Mouse (Mus musculus) c-Kit-positive CD71-positive TER-119-positive erythroid progenitor cells, embryonic 14.5 days (primary cell): ENCODE results near the gene Gnaq.

ENCODE experiments used
- DNase-seq: peaks from one replicate; pipeline ENCODE4 v3.0.0-alpha.2; 2013; ENCODE audit warnings: low spot score

Gnaq gene

DNA sequence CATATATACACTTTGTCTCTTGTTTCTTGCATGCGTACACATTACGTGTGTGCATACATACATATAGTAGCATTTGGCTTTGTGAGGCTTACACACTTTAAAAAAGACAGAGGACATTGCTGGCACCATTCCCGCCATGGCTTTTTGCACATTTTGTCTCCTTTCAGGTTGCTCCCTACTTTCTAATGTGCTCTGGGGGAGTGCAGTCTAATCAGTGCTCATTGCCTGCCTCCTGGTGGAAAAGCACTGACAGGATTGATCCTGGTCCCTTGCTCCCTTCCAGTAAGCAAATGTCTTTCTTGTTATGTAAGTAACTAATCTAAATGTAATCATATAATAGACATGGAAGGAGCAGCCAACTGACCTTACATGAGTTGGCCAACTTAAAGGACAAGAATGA, 65.5 kb downstream of the Gnaq start:
- DNase-seq, result no peak

DNA sequence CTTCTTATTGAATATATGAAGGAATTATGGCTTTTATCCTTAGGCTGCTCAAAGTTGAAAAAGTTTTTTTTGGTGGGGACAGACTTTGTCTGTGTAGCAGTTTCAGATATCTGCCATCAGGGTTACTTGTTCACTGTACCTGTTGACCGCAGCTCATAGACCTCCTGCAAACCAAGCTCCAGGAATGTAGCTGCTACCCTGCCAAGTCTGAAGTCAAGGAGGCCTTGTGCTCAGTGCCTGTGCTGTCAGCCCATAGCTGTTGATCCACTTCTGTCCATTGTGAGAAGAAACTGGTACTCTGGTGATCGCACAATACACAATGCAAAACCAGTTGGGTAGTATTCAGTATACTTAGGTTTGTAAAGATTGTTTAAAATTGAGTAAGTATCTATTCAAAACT, 68.7 kb downstream of the Gnaq start:
- no peak for DNase-seq

DNA sequence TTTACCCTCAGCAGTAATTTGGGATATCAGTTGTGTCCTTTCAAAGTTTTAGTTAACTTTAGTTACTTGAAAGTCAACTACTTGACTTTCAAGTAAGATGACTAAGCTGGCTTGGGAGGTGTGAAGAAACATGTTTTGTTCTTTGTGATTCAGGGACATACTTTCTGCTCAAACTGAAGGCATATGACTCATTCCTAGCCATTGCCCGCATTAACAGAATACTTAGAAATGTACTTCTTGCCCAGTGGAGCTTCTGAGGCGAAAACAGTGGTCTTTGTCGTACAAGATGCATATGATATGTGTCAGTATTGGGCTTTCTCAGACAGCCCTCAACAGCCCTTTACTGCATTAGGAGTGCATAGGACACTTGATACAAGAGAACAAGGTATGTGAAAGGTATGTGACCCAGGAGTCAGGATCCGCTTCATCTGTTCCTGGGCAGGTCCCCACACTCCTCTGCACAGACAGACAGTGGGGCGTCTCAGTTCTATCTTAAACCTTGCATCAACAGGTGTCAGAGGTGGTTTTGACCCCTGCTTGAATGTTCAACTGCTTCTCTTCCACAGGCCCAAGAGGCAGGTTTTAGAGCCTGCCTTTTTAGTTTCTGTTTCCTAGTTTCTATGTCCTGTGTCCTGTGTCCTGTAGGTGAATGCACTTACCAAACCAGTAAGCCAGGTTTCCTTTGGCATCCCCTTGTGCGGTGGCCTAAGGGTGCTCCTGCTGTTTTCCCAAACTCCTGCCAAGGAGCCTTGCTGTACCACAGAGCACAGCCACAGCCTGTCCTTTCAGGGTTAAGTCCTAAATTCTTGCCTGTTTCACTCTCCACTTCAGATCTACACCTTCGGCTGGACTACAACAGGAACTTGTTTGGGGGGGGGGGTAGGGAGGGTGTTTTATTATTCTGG, 72.4 kb downstream of the Gnaq start:
- no peak for DNase-seq

DNA sequence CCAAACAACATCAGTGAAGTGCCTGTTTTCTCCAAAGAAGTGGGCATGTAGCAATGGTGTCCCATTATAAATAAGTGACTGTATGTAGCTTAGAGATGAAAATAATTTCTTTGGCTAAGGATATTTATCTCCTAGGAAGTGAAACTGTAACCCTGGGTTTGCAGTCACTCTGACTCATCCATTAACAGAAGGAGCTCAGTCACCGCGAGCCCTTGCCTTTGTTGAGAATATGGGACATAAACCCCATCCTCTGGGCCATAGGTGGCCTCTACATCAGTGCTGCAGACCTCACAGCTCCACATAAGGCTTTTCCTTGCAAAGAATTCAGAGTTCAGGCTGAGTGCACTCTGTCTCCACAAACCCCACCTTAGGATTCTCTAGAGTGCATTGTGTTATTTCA, 77.0 kb downstream of the Gnaq start:
- no peak for DNase-seq

DNA sequence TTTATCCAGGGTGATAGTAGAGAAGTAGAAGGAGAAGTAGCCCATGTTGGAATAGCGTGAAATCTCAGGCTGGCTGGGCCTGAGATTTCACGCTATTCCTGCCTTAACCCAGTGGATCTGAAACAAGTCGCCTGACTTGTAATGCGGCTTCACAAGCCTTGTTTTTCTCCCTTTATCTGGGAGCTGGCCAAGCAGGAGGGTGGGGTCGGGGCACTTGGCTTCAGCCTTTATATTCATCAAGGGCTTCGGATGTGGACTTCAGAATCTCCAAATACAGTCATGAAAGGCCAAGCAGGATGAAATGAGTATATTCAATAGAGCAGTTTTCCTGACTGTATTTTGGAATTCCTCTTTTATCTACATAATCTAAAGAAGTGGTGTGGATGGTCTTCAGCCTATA, 82.3 kb downstream of the Gnaq start:
- no peak for DNase-seq

DNA sequence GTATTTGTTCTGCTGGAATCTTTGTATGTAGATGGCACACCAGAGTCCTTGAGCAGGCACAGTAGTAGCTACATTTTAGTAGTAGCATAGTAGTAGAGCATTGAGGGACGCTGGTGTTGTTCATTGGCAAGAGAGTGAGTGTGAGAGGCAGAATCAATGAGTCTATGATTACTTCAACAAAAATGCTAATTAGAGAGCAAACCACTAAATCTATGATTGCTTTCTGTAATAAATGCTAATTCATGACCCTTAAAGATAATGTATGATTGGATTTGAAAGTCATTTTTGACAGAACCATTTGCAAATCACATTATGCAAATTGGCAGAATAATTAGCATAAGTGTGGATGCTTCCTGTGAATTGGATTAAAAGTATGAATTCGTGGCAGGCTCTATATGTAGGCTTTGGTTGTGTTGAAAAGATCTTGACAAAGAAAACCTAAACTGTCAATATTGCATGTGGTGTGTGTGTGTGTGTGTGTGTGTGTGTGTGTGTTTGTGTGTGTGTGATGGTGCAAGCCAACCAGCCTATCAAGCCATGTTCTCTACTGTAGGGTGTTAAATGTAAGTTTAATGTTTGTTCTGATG, 82.9 kb downstream of the Gnaq start:
- DNase-seq, result no peak

DNA sequence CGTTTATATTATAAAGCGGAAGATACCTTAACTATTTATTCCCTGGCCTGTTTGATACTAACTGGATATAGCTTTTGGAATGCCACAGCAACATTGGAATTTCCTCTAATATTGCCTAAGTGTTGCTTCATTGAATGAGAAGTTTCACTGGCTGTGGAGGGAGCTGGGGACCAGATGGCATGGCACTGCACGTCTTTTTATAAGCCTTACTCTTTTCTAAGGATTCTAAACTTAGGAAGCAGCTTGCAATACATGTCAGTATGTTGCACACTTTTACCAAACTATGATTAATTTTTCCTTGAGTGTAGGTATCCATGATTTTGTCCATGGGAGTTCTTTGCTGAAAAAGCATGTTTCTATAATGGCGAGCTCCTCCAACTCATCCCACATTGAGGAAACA, 87.3 kb downstream of the Gnaq start:
- DNase-seq, result no peak

DNA sequence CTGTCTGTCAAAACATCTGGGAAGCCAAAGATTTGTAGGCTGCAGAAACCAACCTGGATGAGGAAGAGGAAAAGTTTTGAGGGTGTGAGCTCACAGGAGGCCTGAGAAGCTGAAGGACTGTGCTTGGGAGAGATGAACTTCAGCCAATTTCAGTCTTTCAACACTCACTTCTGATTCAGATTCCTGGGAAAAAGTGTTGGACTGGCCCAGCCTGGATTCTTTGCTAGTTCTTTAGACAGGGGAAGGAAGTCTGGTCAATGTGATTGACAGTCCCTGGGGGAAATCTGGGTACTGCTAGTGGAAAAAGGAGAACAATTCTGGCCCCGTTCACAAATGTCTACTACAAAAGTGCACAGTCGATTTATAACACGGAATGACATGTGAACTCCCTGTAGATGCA, 89.9 kb downstream of the Gnaq start:
- no peak for DNase-seq

DNA sequence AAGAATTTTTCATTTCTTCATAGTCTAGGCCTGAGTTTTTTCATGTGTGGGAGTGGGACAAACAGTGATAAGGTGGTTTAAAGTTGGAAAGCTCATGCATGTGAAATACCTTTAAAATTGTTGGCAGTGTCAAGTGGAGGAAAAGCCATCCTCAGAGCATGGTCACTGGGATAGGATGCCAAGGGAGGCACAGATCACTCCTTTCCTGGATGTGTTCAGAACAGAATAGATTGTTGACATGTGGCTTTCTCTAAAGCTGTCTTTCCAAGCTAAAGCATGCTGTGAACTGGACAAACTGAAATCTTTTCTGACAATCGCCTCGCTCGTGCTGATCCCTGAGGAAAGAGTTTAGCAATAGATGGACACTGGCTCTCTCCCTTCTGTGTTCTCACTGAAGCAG, 90.5 kb downstream of the Gnaq start:
- no peak for DNase-seq

DNA sequence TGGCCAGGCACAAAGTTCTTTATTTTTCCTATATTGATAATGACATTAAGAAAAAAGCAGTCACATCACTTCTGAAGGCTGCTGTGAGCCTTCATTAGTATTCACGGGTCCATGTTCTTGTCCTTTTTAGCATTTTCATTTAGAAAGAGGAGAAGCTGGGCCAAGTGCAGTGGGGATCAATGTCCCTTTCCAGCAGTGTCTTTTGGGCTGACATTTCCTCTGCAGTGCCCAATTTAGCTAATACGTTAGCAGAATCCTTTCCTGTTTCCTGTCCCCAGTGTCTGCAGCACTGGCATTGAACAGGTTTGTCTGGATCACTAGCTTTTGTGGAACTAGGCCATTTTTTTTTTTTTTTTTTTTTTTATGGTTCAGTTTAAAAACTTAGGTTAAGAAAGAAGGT, 92.2 kb downstream of the Gnaq start:
- no peak for DNase-seq

DNA sequence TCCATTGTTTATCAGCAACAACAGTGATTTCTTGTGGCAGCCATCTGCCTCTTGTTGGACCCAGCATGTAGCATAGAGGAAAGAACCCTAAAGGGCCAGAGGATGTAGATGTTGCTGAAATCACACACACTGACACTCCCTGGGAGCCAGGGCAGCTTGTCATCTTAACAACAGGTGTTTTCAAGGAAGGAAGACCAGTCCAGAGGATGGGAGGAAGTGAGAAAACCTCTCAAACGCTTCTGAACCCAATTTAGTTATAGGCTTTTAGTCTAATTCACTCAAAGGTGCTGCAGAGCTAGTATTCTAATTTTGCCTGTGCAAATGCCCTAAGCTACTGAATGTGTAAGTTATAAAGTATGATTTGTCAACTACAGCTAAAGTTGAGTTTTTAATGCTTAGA, 99.0 kb downstream of the Gnaq start:
- DNase-seq, result no peak

DNA sequence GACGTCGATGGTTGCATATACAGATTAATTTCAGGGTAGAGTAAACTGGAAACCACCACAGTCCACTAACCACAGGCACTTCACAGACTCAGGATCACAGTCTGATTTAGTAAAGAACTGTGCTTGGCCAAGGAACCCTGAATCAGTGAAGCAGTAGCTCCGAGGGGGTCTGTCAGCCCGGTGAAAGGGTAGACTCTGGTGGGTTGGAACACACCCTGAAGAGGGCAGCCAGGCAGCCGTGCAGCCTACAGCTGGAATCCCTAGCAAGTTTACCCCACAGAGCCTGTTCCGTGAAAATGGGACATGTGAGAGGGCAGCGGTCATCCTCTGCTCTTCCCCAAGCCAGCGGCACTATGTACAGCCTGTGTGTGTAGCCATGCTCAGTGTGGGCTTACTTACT, 103.0 kb downstream of the Gnaq start:
- no peak for DNase-seq

DNA sequence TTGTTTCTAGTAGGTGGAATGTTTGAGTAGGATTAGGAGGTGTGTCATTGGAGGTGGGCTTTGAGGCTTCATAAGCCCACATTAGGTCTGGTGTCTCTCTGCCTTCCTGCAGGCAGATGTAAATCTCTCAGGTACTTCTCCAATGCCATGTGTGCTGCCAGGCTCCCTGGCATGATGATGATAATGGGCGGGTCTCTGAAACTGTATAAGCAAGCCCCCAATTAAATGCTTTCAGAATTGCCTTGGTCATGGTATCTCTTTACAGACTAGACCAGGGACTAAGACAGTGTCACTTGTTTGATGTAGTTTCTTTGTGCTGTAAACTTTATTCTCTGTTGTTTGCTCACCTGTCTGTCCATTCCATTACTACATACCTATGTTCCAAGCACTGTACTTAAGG, 104.4 kb downstream of the Gnaq start:
- no peak for DNase-seq

DNA sequence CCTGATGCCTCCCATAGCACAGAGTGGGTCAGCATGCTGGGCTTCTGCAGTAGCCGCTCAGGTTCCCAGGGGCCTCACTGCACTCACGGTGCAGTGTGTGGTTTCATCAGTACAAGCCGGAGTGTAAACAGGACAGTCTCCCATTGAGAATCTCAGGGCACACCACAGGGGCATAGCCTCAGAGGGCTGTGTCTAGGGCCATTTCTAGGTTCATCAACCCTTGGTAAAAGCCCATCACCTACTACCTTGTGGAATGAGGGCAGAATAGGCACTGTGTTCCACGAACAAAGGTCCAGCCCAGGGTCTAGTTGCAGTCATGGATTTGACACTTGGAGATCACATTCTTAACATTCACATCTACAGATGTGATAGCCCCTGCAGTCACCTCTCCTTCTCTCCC, 105.4 kb downstream of the Gnaq start:
- DNase-seq, result no peak

DNA sequence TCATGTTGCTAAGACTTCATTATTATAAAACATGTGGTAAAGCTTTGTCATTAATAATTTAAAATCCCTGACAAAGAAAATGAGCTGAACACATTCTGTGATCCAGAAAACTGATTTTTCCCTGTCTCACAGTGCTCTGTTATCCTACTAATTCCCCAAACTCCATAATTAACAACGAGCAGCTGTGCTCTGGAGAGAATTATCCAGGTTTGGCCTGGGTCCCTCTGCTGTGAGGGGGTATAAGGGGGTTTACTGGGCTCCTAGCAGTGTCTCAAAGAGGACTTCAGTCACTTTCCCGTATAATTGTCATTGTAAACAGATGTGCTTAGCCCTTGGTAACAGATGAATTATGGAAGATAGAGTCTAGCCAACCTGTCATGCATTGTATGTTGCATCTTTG, 105.9 kb downstream of the Gnaq start:
- no peak for DNase-seq

DNA sequence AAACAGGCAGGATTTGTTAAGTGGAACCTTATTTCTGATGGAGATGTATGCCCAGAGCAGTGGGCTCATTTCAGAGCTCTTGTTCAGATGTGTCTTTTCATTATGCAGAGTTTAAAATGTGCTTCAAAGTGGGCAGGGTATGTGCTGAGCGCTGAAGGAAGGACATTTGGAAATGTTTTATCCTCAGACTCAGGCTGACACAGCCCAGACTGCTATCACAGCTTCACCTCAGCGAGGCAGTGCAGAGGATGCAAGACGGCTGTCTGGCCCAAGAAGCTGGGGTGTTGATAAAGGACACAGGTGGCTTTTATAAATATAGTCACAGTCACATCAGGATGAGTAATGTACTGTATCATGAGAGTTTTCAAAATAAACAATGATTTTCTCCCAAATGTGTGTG, 110.1 kb downstream of the Gnaq start:
- no peak for DNase-seq

DNA sequence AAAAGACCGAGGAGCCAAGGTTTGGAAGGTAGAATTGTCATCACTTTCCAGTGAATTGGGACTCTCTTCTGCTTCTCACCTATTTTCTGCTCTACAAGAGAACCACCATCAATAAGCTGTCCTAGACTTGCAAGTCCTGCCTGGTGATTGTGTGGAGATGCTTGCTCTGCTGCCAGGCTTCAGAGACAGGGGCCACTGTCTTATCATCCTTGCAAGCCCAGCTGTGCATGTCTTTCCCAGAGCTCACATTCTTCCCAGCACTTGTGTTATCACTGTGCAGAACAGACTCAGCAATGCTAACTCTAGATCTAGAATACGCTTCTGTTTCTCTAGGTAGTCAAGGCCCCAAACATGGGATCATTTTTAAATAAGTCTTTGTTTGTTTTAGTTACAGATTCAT, 116.4 kb downstream of the Gnaq start:
- no peak for DNase-seq

DNA sequence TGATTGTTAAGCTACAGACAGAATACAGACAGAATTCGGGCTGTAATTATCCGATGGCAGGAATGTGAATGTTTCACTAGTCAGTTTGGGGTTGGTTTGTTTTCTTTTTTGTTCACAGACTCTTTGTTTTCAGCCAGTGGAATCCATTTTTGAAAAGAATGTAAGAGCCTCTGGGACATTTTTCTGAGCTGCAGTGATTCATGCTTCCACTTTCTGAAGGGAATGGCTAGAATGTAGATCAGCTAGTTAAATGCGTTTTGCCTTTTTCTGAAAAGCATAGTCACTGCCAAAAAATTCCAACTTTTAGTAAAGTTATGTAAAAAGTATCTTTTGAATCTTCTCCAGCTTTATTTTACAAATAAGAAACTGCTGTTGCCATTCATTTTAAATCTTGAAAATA, 118.3 kb downstream of the Gnaq start:
- DNase-seq, result no peak

DNA sequence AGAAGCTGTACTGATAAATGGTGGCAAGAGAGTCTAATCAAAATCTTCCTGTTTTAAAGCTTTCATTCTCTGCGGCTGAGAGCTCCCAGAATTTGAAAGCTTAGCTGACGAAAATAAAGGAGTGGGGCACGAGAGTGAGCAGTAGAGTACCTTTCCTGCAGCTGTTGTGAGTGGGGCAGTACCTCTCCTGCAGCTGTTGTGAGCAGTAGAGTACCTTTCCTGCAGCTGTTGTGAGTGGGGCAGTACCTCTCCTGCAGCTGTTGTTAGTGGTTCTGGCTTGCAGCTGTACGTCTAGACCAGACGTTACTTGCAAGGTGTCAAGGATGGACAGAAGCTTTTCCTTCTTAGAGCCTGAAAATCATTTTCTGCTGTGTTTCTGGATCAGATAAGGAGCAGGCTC, 119.2 kb downstream of the Gnaq start:
- no peak for DNase-seq

DNA sequence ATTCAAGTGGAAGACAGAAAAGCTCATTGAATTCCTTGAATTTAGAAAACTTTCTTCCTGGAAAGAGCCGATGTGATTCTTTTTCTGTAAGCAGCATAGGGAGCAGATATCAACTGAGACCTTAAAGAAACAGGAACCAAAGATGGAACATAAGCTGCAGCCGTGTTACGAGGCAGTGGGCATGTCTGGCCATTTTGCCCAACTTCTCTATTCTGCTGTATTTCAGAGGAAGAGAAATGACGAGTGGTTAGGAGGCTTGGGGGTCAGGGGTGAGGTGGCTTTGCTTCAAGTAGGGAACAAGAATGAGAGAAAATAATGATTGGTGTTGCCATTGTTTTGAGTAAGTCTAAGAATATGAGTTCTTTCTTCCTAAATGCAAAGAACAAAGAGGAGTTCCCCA, 120.1 kb downstream of the Gnaq start:
- no peak for DNase-seq

DNA sequence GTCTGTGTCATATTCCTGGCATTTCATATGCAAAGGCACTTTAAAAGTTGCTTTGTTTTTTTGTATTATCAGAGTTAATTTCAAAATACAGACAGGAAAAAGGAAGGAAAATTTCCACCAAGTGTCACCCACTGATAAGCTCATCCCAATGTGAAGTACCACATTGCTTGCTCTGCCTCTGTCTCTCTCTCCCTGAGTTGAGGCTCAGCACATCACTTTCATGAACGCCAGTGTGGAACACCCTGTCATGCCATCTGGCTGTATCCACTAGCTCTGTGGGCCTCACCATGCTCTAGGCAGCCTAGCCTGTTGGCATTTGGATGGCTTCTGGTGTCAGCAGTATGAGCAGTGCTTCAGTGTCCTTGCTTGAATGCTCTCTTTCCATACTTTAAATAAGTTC, 122.2 kb downstream of the Gnaq start:
- DNase-seq, result no peak

DNA sequence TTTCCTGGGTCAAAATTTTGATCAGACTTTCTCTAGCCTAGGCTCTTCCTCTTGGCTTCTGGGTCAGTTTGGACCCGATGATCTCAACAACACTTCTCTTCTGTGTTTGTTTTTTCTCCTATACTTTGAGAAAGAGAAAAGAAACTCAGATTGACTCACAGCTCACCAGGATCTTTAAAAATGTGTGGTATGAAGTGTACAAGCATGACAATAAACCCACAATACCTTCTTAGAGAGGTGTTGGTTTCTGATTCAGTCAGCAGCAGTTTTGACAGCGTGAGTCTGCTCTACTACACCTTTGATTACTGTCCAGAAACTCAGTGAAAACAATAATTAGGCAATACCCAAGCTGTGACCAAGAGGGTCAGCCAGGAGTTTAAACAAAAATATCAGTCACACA, 122.7 kb downstream of the Gnaq start:
- no peak for DNase-seq

DNA sequence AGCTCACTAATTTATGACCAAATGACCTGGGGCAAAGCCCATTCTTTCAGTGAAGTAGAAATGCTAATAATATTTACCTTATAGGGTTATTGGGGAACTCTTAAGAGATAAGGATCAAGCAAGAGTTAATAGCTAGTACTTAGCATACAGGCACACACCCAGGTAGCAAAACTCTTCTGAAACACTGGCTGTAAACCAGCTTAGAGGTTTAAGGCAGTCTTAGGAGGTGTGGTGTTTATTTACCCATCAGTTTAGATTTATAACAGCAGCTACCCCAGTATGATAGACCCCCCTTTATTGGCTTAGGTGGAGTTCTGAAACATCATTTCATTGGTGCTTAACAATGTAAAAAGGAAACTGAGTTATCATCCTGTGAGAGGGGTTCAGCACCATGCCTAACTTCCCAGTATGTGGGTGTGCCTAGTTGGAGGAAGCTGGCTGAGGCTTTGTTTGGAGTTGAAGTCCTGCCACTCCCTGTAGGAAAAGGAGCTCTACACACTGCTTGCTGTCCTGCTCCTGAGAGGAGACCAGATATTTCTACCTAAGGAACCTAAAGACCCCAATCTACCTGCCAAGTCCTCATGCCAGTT, 126.2 kb downstream of the Gnaq start:
- no peak for DNase-seq
